Mouse (Mus musculus) C2C12 (cell line): ENCODE results near the gene Morn2.

Source experiments
- CTCF ChIP-seq: IDR thresholded peaks from one replicate; pipeline ENCODE4 v1.5.1; 2011; ENCODE audit not compliant: control insufficient read depth, insufficient read depth, insufficient read length
- MAX ChIP-seq: IDR thresholded peaks from one replicate; pipeline ENCODE4 v1.6.1; 2011; ENCODE audit warnings: mild to moderate bottlenecking, control low read depth
- MYOG ChIP-seq: IDR thresholded peaks from one replicate; pipeline ENCODE4 v1.6.1; 2011; ENCODE audit not compliant: control insufficient read depth, insufficient read length; ENCODE audit errors: extremely low read depth

GRCm38 (mm10) chr17:80268151-80268550 is 21.9 kb upstream of the Morn2 start:
- TF ChIP-seq CTCF (no peak), MAX (no peak), MYOG (no peak)
